Mouse (Mus musculus) neural tube, embryonic 11.5 days (tissue): ENCODE data around the gene Rps11. TPM values are rescaled to one million over a fixed set of nuclear protein-coding genes. Genes with fewer than 3 reads are reported as not detected.
"Not testable (repeated sequence)": the region's sequence is repeated elsewhere in the genome, so short reads cannot be mapped to it uniquely, and the experiment has no call there.

Experiments
- ATAC-seq: fragments of 200-750 bp; cut with Nextera tagmentation; 2 replicates; pipeline ENCODE4 v1.8.0; 2017; ENCODE audit warnings: moderate number of reproducible peaks, mild to moderate bottlenecking, moderate TSS enrichment, moderate library complexity; ENCODE audit not compliant: insufficient read depth, low FRiP score, low TSS enrichment
- DNase-seq: peaks from one replicate; pipeline ENCODE4 v3.0.0-alpha.2; 2015; ENCODE audit warnings: low spot score
- H3K27ac ChIP-seq: fragments of 300-500 bp; sonication (generic); 2 replicates; pipeline ENCODE4 v1.5.1; 2014; ENCODE audit warnings: low read depth, mild to moderate bottlenecking, low read length
- H3K27me3 ChIP-seq: fragments of 300-500 bp; sonication (generic); 2 replicates; pipeline ENCODE4 v1.6.1; 2014; ENCODE audit warnings: mild to moderate bottlenecking, low read length, mixed read lengths; ENCODE audit not compliant: control insufficient read depth, insufficient read depth
- H3K36me3 ChIP-seq: fragments of 300-500 bp; sonication (generic); 2 replicates; pipeline ENCODE4 v1.6.1; 2014; ENCODE audit warnings: mild to moderate bottlenecking, low read length, moderate library complexity, mixed read lengths; ENCODE audit not compliant: control insufficient read depth, insufficient read depth
- H3K4me1 ChIP-seq: fragments of 300-500 bp; sonication (generic); 2 replicates; pipeline ENCODE4 v1.6.1; 2014; ENCODE audit warnings: low read length, mixed read lengths; ENCODE audit not compliant: control insufficient read depth, insufficient read depth
- H3K4me2 ChIP-seq: fragments of 300-500 bp; sonication (generic); 2 replicates; pipeline ENCODE4 v1.6.1; 2014; ENCODE audit warnings: low read depth, mild to moderate bottlenecking, moderate library complexity
- H3K4me3 ChIP-seq: fragments of 300-500 bp; sonication (generic); 2 replicates; pipeline ENCODE4 v1.5.1; 2014; ENCODE audit warnings: low read depth, low read length
- H3K9ac ChIP-seq: fragments of 300-500 bp; sonication (generic); 2 replicates; pipeline ENCODE4 v1.6.1; 2014; ENCODE audit warnings: mild to moderate bottlenecking, low read length
- H3K9me3 ChIP-seq: fragments of 300-500 bp; sonication (generic); 2 replicates; pipeline ENCODE4 v1.6.1; 2016; ENCODE audit warnings: low read length; ENCODE audit not compliant: control insufficient read depth
- WGBS: fragments of 180-500 bp; shearing (Covaris S2); extraction: QIAGEN DNeasy Blood & Tissue Kit; methylation state at CpG from one replicate; pipeline ENCODE4 v1.1.7; 2014; 5-methylcytosine and 5-hydroxymethylcytosine counted together
- polyA plus RNA-seq: library from polyadenylated mRNA; unstranded; fragments of >200 nt; fragmentation: Nextera tagmentation; extraction: Ambion mirVana; gene quantifications from 2 replicates; pipeline ENCODE4 v1.2.1, GENCODE M21; 2014

Rps11 gene
- polyA plus RNA-seq: 1,454 and 1,462 TPM in 2 replicates

- peaks cover 27% of the 10 kb centered on the region for H3K4me1 ChIP-seq
- H3K9ac ChIP-seq: peak within 1 kb of the TSS; percentile 95
- H3K9me3 ChIP-seq: no peaks in the 10 kb centered on the region
- peak within 1 kb of the TSS; percentile 91 for H3K4me2 ChIP-seq
- H3K27me3 ChIP-seq: no peaks in the 10 kb centered on the region
- peak; percentile 100 for DNase-seq
- H3K36me3 ChIP-seq: peaks cover 44% of the 10 kb centered on the region
- under 1% methylated on average over 59 of the region's 59 CpGs for WGBS
- H3K27ac ChIP-seq: peak within 1 kb of the TSS; percentile 85
- peak; percentile 76 for ATAC-seq
- H3K4me3 ChIP-seq: peak within 1 kb of the TSS; percentile 97
Observed at GRCm38 (mm10) chr7:45124224-45125143, at the start of gene Rps11. Rps11 (minus strand) TSS chr7:45124439.

GRCm38 (mm10) chr7:45173772-45174171, 49.5 kb upstream of the Rps11 start:
- ATAC-seq, H3K4me3 ChIP-seq, H3K4me1 ChIP-seq, H3K36me3 ChIP-seq, H3K9me3 ChIP-seq, H3K4me2 ChIP-seq, H3K27ac ChIP-seq, H3K9ac ChIP-seq, DNase-seq: not testable (repeated sequence)
- 60% methylated on average over 1 of the region's 1 CpGs for WGBS
- peaks cover 61% of the 10 kb centered on the region for H3K27me3 ChIP-seq

- Histone ChIP-seq H3K4me3 (no peak overlapping the region), H3K27ac (no peak overlapping the region), H3K9me3 (peaks cover 8% of the 10 kb centered on the region), H3K4me2 (no peak overlapping the region), H3K4me1 (peaks cover 6% of the 10 kb centered on the region), H3K27me3 (peaks cover 60% of the 10 kb centered on the region), H3K9ac (no peak overlapping the region), H3K36me3 (no peaks in the 10 kb centered on the region; the same call in 1 of the 2 replicates)
- DNase-seq: no peak
- 64% methylated on average over 7 of the region's 7 CpGs for WGBS
- no peak for ATAC-seq
Observed at GRCm38 (mm10) chr7:45172974-45173373, 48.7 kb upstream of the Rps11 start.

GRCm38 (mm10) chr7:45169495-45169894, 45.3 kb upstream of the Rps11 start:
- Histone ChIP-seq H3K9me3 (peaks cover 8% of the 10 kb centered on the region), H3K27ac (no peak overlapping the region), H3K9ac (no peak overlapping the region), H3K36me3 (no peaks in the 10 kb centered on the region; the same call in 1 of the 2 replicates), H3K4me1 (no peaks in the 10 kb centered on the region), H3K27me3 (peaks cover 58% of the 10 kb centered on the region), H3K4me2 (no peak overlapping the region), H3K4me3 (no peak overlapping the region)
- no peak for ATAC-seq
- DNase-seq: no peak
- 97% methylated on average over 3 of the region's 3 CpGs for WGBS

GRCm38 (mm10) chr7:45168656-45169055, 44.4 kb upstream of the Rps11 start:
- WGBS: 3% methylated on average over 24 of the region's 24 CpGs
- DNase-seq (no peak), ATAC-seq (no peak)
- Histone ChIP-seq H3K4me1 (peaks cover 3% of the 10 kb centered on the region), H3K27me3 (peaks cover 59% of the 10 kb centered on the region), H3K36me3 (no peaks in the 10 kb centered on the region; the same call in 1 of the 2 replicates), H3K9me3 (peaks cover 8% of the 10 kb centered on the region), H3K4me3 (no peak overlapping the region), H3K4me2 (no peak overlapping the region), H3K9ac (no peak overlapping the region), H3K27ac (no peak overlapping the region)

- WGBS: 3% methylated on average over 19 of the region's 19 CpGs
- peaks cover 8% of the 10 kb centered on the region for H3K9me3 ChIP-seq
- H3K4me3 ChIP-seq: no peak overlapping the region
- H3K4me1 ChIP-seq: peaks cover 3% of the 10 kb centered on the region
- no peak overlapping the region for H3K4me2 ChIP-seq
- DNase-seq: peak; percentile 60
- H3K9ac ChIP-seq: no peak overlapping the region
- ATAC-seq: no peak
- no peak overlapping the region for H3K27ac ChIP-seq
- peaks cover 66% of the 10 kb centered on the region for H3K27me3 ChIP-seq
- H3K36me3 ChIP-seq: no peaks in the 10 kb centered on the region; the same call in 1 of the 2 replicates
Observed at GRCm38 (mm10) chr7:45167761-45168445, 43.7 kb upstream of the Rps11 start.

- 15% methylated on average over 10 of the region's 10 CpGs for WGBS
- DNase-seq (no peak), ATAC-seq (no peak)
- Histone ChIP-seq H3K27ac (no peak overlapping the region), H3K9ac (no peak overlapping the region), H3K36me3 (no peaks in the 10 kb centered on the region; the same call in 1 of the 2 replicates), H3K4me3 (no peak overlapping the region), H3K4me2 (no peak overlapping the region), H3K4me1 (peaks cover 9% of the 10 kb centered on the region), H3K9me3 (peaks cover 8% of the 10 kb centered on the region), H3K27me3 (peaks cover 72% of the 10 kb centered on the region)
Observed at GRCm38 (mm10) chr7:45166950-45167401, 42.7 kb upstream of the Rps11 start.

GRCm38 (mm10) chr7:45165701-45166100, 41.5 kb upstream of the Rps11 start:
- Histone ChIP-seq H3K4me3 (no peak overlapping the region), H3K9ac (no peak overlapping the region), H3K27ac (no peak overlapping the region), H3K4me1 (peaks cover 9% of the 10 kb centered on the region), H3K4me2 (no peak overlapping the region), H3K27me3 (peaks cover 72% of the 10 kb centered on the region), H3K9me3 (peaks cover 8% of the 10 kb centered on the region), H3K36me3 (no peaks in the 10 kb centered on the region)
- WGBS: 41% methylated on average over 11 of the region's 11 CpGs
- no peak for ATAC-seq
- DNase-seq: no peak
